Mouse (Mus musculus): ENCODE results near the gene Gnb1l. TPM values are rescaled to one million over a fixed set of nuclear protein-coding genes. Genes with fewer than 3 reads are reported as not detected.

Gnb1l gene
- polyA plus RNA-seq, 1 experiment, result 13.1 TPM

GRCm38 (mm10) chr16:18583673-18584357 lies 85.3 kb downstream of the Gnb1l start:
- no peak for DNase-seq (ENCODE audit: low read depth, low spot score)
- WGBS, result 74% methylated on average over 10 of the region's 10 CpGs

- DNase-seq (ENCODE audit: low read depth, low spot score), result no peak
- 81% methylated on average over 10 of the region's 10 CpGs for WGBS
Measured at GRCm38 (mm10) chr16:18584901-18585510, 86.5 kb downstream of the Gnb1l start.

- WGBS, result 56% methylated on average over 10 of the region's 10 CpGs
- no peak for DNase-seq (ENCODE audit: low read depth, low spot score)
Measured at GRCm38 (mm10) chr16:18585676-18586075, 87.2 kb downstream of the Gnb1l start.

- no peak for DNase-seq (ENCODE audit: low read depth, low spot score)
- 8% methylated on average over 82 of the region's 83 CpGs for WGBS
Measured at GRCm38 (mm10) chr16:18586076-18586905, 87.8 kb downstream of the Gnb1l start.

- 3% methylated on average over 53 of the region's 62 CpGs for WGBS
- no peak for DNase-seq (ENCODE audit: low read depth, low spot score)
Measured at GRCm38 (mm10) chr16:18586906-18587546, 88.5 kb downstream of the Gnb1l start.

GRCm38 (mm10) chr16:18587847-18588737 lies 89.6 kb downstream of the Gnb1l start:
- 7% methylated on average over 56 of the region's 57 CpGs for WGBS
- DNase-seq (ENCODE audit: low read depth, low spot score), result no peak

- no peak for DNase-seq (ENCODE audit: low read depth, low spot score)
- 32% methylated on average over 31 of the region's 31 CpGs for WGBS
Measured at GRCm38 (mm10) chr16:18588738-18589055, 90.2 kb downstream of the Gnb1l start.

- 83% methylated on average over 9 of the region's 9 CpGs for WGBS
- DNase-seq (ENCODE audit: low read depth, low spot score), result no peak
Measured at GRCm38 (mm10) chr16:18589080-18589621, 90.6 kb downstream of the Gnb1l start.

GRCm38 (mm10) chr16:18589804-18590790 lies 91.6 kb downstream of the Gnb1l start, which contains the start of gene Tbx1:
Gene Tbx1, minus strand, starts transcription at chr16:18590671.
- DNase-seq (ENCODE audit: low read depth, low spot score), result peak; percentile 25
- 8% methylated on average over 48 of the region's 48 CpGs for WGBS

GRCm38 (mm10) chr16:18591047-18592018 lies 92.8 kb downstream of the Gnb1l start:
- DNase-seq (ENCODE audit: low read depth, low spot score), result no peak
- WGBS, result 10% methylated on average over 59 of the region's 59 CpGs

- WGBS, result 82% methylated on average over 2 of the region's 2 CpGs
- DNase-seq (ENCODE audit: low read depth, low spot score), result no peak
Measured at GRCm38 (mm10) chr16:18593930-18594329, 95.4 kb downstream of the Gnb1l start.

GRCm38 (mm10) chr16:18596255-18596654 lies 97.7 kb downstream of the Gnb1l start:
- DNase-seq (ENCODE audit: low read depth, low spot score), result no peak
- 67% methylated on average over 5 of the region's 5 CpGs for WGBS

GRCm38 (mm10) chr16:18598006-18598405 lies 99.5 kb downstream of the Gnb1l start:
- WGBS, result 71% methylated on average over 3 of the region's 3 CpGs

GRCm38 (mm10) chr16:18601447-18601846 lies 102.9 kb downstream of the Gnb1l start:
- WGBS, result 60% methylated on average over 7 of the region's 7 CpGs
- DNase-seq (ENCODE audit: low read depth, low spot score), result no peak

More at GRCm38 (mm10) chr16:18598006-18598405, 99.5 kb downstream of the Gnb1l start:
- DNase-seq (ENCODE audit: low read depth, low spot score), result no peak

GRCm38 (mm10) chr16:18604267-18604701 lies 105.8 kb downstream of the Gnb1l start:
- 65% methylated on average over 8 of the region's 8 CpGs for WGBS
- no peak for DNase-seq (ENCODE audit: low read depth, low spot score)

GRCm38 (mm10) chr16:18605705-18606104 lies 107.2 kb downstream of the Gnb1l start:
- no peak for DNase-seq (ENCODE audit: low read depth, low spot score)
- WGBS, result 72% methylated on average over 5 of the region's 5 CpGs

Measured in large intestine, adult 2 months (tissue).